Mouse (Mus musculus) fibroblast of lung, adult 2 months (primary cell): ENCODE measurements at regions not wholly inside any gene's neighbourhood (a gene's known extent, or its start where the extent isn't known, plus 50 kb on each side); places are given as distances from the start of the nearest gene placed in this dataset.

ENCODE experiments used
- DNase-seq: peaks from one replicate; pipeline ENCODE4 v3.0.0-alpha.2; 2011; ENCODE audit warnings: low read depth

DNA sequence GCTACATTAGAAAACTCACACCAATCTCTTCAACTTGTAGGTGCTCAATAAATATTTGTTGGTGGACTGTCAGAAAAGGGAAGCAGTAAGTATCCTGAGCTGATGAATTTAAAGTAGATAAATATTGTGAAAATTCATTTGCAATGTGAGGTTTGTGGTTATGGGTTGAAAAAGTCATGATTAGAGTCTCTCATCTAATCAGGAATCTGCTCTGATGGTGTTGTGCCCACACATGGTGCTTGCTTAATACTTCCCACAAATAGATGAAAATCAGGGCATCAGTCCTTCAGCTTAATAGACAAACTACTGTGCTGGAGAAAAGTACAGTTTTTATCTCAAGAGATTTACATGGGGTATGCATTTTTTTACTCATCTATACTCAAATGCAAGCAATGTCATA, 59.9 kb downstream of the S1pr1 start:
- no peak for DNase-seq

GRCm38 (mm10) chr3:115652236-115652635, 62.6 kb downstream of the S1pr1 start:
- no peak for DNase-seq

GRCm38 (mm10) chr3:115649338-115650117, 65.3 kb downstream of the S1pr1 start:
- no peak for DNase-seq

GRCm38 (mm10) chr3:115646993-115647392, 67.9 kb downstream of the S1pr1 start:
- peak; percentile 22 for DNase-seq

GRCm38 (mm10) chr3:115644307-115644706, 70.6 kb downstream of the S1pr1 start:
- no peak for DNase-seq

DNA sequence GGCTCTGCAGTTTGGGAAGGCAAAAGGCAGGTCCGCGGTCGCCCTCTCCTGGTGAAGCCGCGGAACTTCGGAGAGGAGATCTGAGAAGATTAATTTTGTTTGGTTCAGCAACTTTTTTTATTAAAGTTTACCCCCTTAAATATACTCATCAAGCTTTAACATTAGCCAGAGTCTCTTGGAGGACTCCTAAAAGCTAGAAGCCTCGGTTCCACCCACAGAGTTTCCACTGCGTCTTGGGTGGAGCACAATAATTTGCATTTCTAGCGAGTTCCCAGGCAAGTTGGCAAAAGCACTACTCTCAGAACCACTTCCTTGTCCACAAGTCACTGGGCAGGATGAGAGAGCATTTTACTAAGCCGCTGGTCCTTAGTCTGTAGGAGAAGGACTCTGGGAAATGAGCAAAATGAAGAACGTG, 72.0 kb downstream of the S1pr1 start:
- DNase-seq = peak; percentile 51

DNA sequence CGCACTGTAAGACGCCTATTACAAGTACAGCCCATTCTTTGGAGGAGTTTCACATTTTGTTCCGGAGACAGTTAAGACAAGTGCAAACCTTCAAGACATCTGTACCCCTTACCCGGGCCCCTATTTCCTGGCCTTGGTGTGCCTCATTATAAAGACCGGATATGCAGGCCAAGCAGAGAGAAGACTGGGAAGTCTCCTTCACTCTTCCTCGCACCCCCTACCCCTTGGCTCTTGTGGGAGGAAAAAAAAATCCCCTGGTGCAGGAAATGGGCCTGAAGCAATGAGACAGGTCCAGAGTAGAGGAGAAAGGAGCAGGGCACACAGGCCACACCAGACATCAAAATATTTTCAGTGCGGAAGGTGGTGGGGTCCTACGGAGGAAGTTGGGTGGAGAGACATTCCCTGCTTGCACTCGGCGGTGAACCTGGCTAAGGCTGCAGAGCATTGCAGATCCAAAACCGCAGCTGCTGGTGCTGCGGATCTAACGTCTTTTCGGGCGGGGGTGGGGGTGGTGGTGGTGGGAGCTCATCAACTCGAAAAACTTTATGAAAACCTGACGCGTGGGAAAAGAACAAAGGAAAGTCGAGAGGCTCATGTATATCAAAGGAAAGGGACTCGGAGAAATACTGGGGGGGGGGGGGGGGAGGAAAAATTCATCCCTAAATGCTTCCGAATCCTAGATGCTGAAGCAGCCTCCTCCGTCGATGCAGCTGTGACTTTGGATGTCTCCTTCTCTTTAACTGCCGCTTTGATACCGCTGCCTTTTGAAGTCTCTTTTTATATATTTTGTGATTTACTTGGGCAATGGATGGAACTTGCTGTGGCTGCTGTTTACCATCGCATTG, 72.6 kb downstream of the S1pr1 start:
- DNase-seq = no peak

DNA sequence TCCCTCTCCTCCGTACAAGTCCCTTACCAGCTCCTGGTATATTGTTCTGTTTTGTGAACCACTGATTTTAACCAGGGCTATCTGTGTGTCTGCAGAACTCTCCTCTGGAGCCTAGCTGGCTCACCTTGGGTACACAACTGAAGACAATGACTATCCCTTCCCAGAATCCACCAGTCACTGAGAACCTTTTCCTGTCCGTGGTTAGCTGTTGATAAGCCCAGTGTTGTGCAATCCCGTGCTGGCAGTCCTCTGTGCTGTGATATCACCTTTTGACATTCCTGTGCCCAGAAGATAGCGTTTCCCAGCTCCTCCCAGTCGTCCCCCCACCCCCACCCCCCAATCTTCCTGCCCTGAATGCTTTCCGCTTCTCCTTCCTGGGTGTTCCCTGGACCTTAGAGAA, 73.5 kb downstream of the S1pr1 start:
- DNase-seq = no peak

- no peak for DNase-seq
Measured at GRCm38 (mm10) chr3:115635487-115635886, 79.4 kb downstream of the S1pr1 start.

DNA sequence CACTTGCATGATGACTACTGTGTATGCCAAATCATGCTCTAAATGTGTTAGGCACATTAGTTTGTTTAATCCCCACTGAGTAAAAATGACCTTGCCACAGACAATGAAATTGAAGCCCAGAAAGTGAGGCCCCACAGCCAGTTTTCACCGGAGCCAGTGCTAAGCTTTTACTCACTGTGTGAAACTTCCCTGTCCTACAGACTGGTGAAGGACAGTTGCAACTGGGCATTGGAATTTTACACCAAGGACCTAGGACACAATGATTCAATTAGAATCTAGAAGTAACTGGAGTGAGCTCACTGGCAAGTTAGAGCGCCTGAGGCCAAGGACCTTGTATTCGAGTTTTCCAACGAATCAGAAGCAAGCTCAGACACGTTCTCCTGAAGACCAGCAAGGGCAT, 79.8 kb downstream of the S1pr1 start:
- no peak for DNase-seq

DNA sequence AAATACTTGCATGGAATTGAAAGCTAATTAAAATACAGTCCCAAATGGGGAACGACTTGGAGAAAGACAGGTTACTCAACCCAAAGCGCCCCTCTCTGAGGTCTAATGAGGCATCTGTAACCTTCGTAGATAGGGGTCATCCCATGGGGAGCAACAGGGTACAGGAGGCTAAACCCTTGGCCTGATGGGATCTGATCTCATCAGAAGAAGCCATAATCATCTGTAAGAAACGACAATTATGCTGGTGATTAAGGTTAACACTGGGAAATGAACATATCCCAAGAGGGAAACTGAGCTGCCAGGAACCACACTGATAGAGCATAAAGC, 82.5 kb downstream of the S1pr1 start:
- DNase-seq = no peak

- DNase-seq = no peak
Measured at GRCm38 (mm10) chr3:115631573-115632416, 83.1 kb downstream of the S1pr1 start.

- DNase-seq = no peak
Measured at GRCm38 (mm10) chr3:115622920-115623319, 92.0 kb downstream of the S1pr1 start.

DNA sequence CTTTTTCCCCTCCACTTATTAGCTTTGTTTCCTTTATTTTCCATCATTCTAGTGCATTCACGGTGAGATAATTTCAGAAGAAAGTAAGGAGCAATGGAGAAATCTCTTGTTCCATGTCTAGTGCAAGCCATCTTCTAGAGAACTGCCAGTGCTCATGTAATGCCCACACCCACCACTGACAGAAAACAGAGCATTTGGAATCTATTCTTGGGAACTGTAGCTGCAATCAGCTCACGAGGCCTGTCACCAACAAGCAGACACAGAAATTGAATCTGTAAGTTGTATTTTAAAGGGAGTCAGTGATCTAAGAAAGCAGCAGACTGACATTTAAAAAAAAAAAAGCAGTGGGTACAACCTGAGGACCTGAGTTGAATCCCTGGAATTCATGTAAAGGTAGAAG, 92.6 kb downstream of the S1pr1 start:
- DNase-seq = no peak

DNA sequence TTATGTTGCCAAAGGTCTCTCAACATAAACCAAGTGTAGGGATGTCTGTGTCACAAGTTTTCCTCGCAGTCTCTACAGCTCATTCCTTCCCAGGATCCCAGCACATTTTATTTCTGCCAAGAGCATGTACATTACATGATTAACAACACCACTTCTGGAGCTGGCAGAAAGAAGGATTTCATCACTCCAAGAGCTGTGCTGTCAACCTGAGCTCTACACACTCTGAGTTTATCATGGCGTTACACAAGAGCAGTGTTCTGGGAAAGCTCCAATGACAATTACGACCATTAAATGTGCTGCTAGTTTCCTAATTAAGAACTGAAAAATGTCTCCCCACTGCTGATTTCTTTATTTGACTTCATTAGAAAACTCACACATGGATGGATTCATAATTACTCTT, 94.9 kb downstream of the S1pr1 start:
- no peak for DNase-seq

DNA sequence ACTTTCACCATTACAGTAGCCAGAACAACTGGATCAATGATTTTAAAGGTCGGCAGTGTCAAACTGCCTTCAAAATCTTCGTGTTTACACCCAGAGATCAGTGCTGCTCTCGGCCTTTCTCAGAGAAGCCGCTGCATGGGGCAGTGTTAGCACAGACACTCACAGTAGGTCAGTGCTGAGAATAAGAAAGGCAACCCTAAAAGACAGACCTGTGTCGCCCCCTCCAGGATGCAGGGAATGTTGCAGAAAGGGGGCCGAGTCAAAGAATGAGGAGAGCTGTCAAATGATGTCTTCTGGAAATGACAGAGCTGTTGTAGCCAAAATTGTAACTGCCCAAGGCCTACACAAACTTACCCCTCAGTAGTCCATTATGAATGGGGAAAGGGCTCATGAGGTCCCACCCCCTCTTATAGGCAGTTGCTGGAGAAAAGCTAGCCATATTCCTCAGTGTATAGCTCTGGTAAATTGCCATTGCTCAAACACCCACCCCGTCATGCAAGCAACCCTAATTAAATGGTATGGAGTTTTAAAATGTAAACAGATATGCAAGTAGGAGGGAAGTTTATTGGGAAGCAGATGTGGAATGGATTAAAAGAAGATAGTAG, 98.8 kb downstream of the S1pr1 start:
- no peak for DNase-seq

DNA sequence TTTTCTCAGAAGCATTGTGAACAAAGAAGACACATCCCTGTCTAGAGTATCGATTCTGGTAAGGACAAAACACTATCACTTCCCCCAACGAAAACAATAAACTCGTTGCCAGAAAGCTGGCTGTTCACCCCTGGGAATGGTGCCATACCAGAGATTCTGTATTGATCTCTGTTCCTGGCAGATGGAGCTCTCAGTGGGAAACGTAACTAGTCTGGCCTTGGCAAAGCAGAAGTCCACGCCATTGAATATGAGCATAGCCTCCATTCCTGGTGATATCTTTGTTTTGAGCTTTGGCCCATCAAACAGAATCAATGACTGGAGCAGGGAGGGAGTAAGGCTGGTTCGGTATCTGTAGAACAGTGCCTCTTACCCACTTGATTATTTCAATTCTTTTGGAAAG, 102.0 kb downstream of the S1pr1 start:
- no peak for DNase-seq

- no peak for DNase-seq
Measured at GRCm38 (mm10) chr3:115608087-115608486, 106.8 kb downstream of the S1pr1 start.

DNA sequence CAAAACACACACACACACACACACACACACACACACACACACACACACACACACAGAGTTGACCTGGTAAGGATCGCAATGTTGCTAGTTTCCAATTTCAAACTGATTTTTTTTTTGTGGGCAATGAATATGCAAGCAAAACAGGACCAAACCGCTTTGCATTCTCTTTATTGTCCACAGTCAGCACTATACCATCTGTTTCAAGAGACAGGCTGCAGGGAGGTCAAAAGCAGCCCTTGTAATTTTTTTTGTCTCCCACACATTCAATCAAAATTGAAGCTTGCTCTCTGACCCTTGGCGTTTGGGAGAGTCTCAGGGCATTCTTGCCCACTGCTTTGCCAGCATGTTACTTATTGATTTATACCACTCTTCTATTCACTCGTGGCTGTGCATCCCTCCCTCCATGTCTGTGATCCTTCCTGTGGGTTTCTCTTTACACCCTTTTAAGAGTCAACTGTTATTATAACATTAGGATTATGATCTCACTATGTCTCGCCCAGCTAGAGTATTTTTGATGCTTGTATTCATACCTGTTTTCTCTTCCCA, 110.1 kb downstream of the S1pr1 start:
- DNase-seq = no peak

DNA sequence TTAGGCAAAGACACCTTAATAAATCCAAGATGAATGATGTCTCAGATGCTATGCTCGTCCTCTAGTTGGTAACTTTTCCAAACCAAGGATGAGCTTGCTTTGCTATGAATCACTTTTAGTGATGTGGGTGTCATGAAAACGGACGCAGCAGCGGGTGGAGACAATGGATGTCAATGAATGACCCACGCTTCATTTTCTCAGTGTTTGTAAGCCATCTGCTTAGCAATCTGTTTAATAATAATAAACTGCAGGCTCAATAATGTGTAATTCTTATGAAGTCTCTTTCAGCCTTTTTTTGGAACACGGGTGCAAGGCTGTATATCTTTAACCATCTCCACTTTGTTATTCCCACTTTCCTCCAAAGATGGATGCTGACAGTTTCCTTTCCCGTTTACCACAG, 110.6 kb downstream of the S1pr1 start:
- DNase-seq = no peak

DNA sequence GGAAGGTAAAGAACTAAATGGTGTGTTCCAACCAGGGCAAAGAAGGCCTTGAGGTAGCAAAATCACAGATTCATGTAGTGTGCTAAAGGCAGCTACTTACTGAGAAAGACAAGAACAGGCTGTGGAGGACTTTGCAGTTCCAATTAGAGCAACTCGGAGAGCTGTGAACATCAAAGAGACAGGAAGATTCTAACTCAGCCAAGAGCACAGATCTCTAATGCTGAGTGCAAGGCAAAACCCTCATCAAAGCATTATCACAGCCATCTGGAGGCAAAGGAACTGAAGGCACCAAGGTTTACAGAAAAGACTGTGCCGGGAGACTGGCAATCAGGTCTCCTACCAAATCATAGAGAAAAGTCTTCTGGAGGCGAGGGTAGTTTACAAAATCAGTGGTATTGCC, 111.1 kb downstream of the S1pr1 start:
- DNase-seq = no peak

- DNase-seq = no peak
Measured at GRCm38 (mm10) chr3:115599281-115599680, 115.6 kb downstream of the S1pr1 start.
